Mouse (Mus musculus) lung, postnatal 36 days (tissue): Measurements from ENCODE around the gene Traf7.

ENCODE experiments used
- DNase-seq: peaks from one replicate; pipeline ENCODE4 v3.0.0; 2022; ENCODE audit warnings: mixed read lengths

Gene Traf7

GRCm38 (mm10) chr17:24505286-24505955 lies 22.3 kb downstream of the Traf7 start:
- no peak for DNase-seq

GRCm38 (mm10) chr17:24504085-24504484 lies 23.7 kb downstream of the Traf7 start:
- DNase-seq: no peak

GRCm38 (mm10) chr17:24502208-24502607 lies 25.5 kb downstream of the Traf7 start:
- DNase-seq: no peak

GRCm38 (mm10) chr17:24496026-24496425 lies 31.7 kb downstream of the Traf7 start:
- no peak for DNase-seq

- no peak for DNase-seq
These were observed 32.3 kb downstream of the Traf7 start for GRCm38 (mm10) chr17:24495443-24495842.

GRCm38 (mm10) chr17:24494627-24495335 lies 33.0 kb downstream of the Traf7 start:
- peak; percentile 81 for DNase-seq

- DNase-seq: no peak
These were observed 37.3 kb downstream of the Traf7 start for GRCm38 (mm10) chr17:24490399-24490798.

- no peak for DNase-seq
These were observed 38.3 kb downstream of the Traf7 start for GRCm38 (mm10) chr17:24489265-24490030.

GRCm38 (mm10) chr17:24488662-24489264 lies 39.0 kb downstream of the Traf7 start:
- no peak for DNase-seq

- peak; percentile 22 for DNase-seq
These were observed 39.5 kb downstream of the Traf7 start, which contains the start of gene Caskin1 for GRCm38 (mm10) chr17:24488186-24488661. TSS of gene Caskin1 (plus strand) at chr17:24488601.

- no peak for DNase-seq
These were observed 42.5 kb downstream of the Traf7 start for GRCm38 (mm10) chr17:24485090-24485860.

- DNase-seq: no peak
These were observed 44.2 kb downstream of the Traf7 start for GRCm38 (mm10) chr17:24483495-24483894.

GRCm38 (mm10) chr17:24481027-24481815 lies 46.5 kb downstream of the Traf7 start:
- DNase-seq: no peak

GRCm38 (mm10) chr17:24480201-24480826 lies 47.4 kb downstream of the Traf7 start:
- DNase-seq: no peak

- no peak for DNase-seq
These were observed 48.3 kb downstream of the Traf7 start for GRCm38 (mm10) chr17:24479431-24479830.

GRCm38 (mm10) chr17:24478663-24479380 lies 48.9 kb downstream of the Traf7 start, which contains the start of gene Mlst8:
TSS of gene Mlst8 (minus strand) at chr17:24479078.
- DNase-seq: peak; percentile 98

- DNase-seq: no peak
These were observed 49.6 kb downstream of the Traf7 start for GRCm38 (mm10) chr17:24477985-24478600.

GRCm38 (mm10) chr17:24477053-24477984 lies 50.4 kb downstream of the Traf7 start:
- no peak for DNase-seq
